Mouse (Mus musculus): ENCODE data around the gene Tcta. TPM values are rescaled to one million over a fixed set of nuclear protein-coding genes. Genes with fewer than 3 reads are reported as not detected.

Tcta gene
- total and polyA plus RNA-seq, 3 experiments: 3.4 to 7.0 TPM; not detected in 1

- peak; percentile 82 for TF ChIP-seq HCFC1 (IDR thresholded peaks at IDR 0.05; ENCODE audit: low read depth, low read length)
- peak; percentile 74 to 83 for TF ChIP-seq POLR2A (IDR thresholded peaks at IDR 0.05; ENCODE audit: control insufficient read depth in 1 of 2, insufficient read depth in 1 of 2, low read depth in 1 of 2, low read length in 2 of 2, poor library complexity in 1 of 2)
- TF ChIP-seq USF1 (IDR thresholded peaks at IDR 0.05; ENCODE audit: low read depth, low read length): peak; percentile 51; the same call in 1 of the 2 replicates
- TF ChIP-seq CTCF (IDR thresholded peaks at IDR 0.05 in 2 of 3, conservative IDR thresholded peaks at IDR 0.05 in 1 of 3; ENCODE audit: control insufficient read depth in 1 of 3, insufficient read depth in 1 of 3, low read depth in 2 of 3, low read length in 3 of 3, poor library complexity in 1 of 3, severe bottlenecking in 1 of 3): no peak
- TF ChIP-seq ETS1 (IDR thresholded peaks at IDR 0.05; ENCODE audit: low read depth, low read length): 0 out of 2 replicates have a peak, but pooled peaks have one; percentile 4
- TF ChIP-seq ELF1 (IDR thresholded peaks at IDR 0.05; ENCODE audit: low read depth, low read length): peak; percentile 78
- TF ChIP-seq EP300 (IDR thresholded peaks at IDR 0.05; ENCODE audit: low read depth in 1 of 2, low read length in 2 of 2): no peak; a peak in 1 of 4 replicates
- no peak for TF ChIP-seq MAFK (IDR thresholded peaks at IDR 0.05; ENCODE audit: borderline replicate concordance, low read depth, low read length)
- no peak for TF ChIP-seq CHD1 (IDR thresholded peaks at IDR 0.05; ENCODE audit: low read depth, low read length)
- no peak for TF ChIP-seq USF2 (IDR thresholded peaks at IDR 0.05; ENCODE audit: borderline replicate concordance in 1 of 2, insufficient read depth in 1 of 2, low read depth in 1 of 2, low read length in 2 of 2)
These were observed 41.8 kb upstream of the Tcta start, which contains the start of gene Usp4 (continued) for GRCm38 (mm10) chr9:108347540-108348289.

GRCm38 (mm10) chr9:108347024-108347423 is 41.1 kb upstream of the Tcta start:
- Histone ChIP-seq H3K36me3 (ENCODE audit: control insufficient read depth in 1 of 2, insufficient read depth in 2 of 2, low read length in 2 of 2) (peaks cover 9 to 37% of the 10 kb centered on the region in 2 experiments), H3K4me1 (ENCODE audit: control insufficient read depth in 1 of 2, insufficient read depth in 2 of 2, low read length in 2 of 2) (peaks cover 17 to 40% of the 10 kb centered on the region in 2 experiments), H3K9ac (ENCODE audit: control insufficient read depth, low read depth, low read length, poor library complexity, severe bottlenecking) (peak overlapping the region; percentile 91), H3K4me3 (ENCODE audit: control insufficient read depth in 1 of 2, insufficient read depth in 1 of 2, low read depth in 2 of 2, low read length in 2 of 2) (peak overlapping the region; percentile 94 to 95), H3K79me2 (ENCODE audit: control insufficient read depth, insufficient read depth, low read length, poor library complexity) (peaks cover 30% of the 10 kb centered on the region), H3K9me3 (replicated peaks; ENCODE audit: insufficient read depth, low read length) (no peaks in the 10 kb centered on the region), H3K27ac (ENCODE audit: control insufficient read depth, low read depth, low read length) (peak overlapping the region; percentile 92), H3K27me3 (ENCODE audit: control insufficient read depth in 1 of 2, insufficient read depth in 2 of 2, low read length in 2 of 2) (no peaks in the 10 kb centered on the region)
- no peak for TF ChIP-seq BHLHE40 (IDR thresholded peaks at IDR 0.05; ENCODE audit: borderline replicate concordance, low read depth, low read length)
- peak; percentile 25; the same call in 1 of the 2 replicates for TF ChIP-seq TCF12 (IDR thresholded peaks at IDR 0.05; ENCODE audit: low read depth, low read length)
- peak; percentile 40; the same call in 1 of the 2 replicates for TF ChIP-seq MAX (IDR thresholded peaks at IDR 0.05; ENCODE audit: low read length)
- TF ChIP-seq SIN3A (IDR thresholded peaks at IDR 0.05; ENCODE audit: low read length): peak; percentile 69
- peak; percentile 86; the same call in 1 of the 2 replicates for TF ChIP-seq CHD1 (IDR thresholded peaks at IDR 0.05; ENCODE audit: low read depth, low read length)
- TF ChIP-seq MAFK (IDR thresholded peaks at IDR 0.05; ENCODE audit: borderline replicate concordance, low read depth, low read length): no peak
- no peak for DNase-seq (ENCODE audit: low read depth, low spot score)

DNA sequence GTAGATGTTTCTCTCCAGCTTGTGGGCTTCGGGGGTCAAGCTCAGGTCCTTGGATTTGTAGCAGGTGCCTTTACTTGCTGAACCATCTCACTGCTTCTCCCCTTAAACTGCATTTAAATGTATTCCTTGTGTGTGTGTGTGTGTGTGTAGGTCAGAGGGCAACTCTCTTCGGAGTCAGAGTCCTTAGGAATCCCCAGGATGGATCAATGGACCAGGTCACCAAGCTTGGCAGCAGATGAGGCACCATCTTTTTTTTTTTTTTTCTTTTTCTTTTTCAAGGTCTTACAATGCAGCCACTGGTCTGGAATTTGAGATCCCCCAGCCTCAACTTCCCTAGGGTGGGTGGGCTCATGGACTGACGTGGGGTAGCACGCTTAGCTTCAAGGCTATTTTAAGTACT is 38.5 kb upstream of the Tcta start:
- Histone ChIP-seq H3K36me3 (ENCODE audit: control insufficient read depth in 1 of 2, insufficient read depth in 2 of 2, low read length in 2 of 2) (peaks cover 0 to 48% of the 10 kb centered on the region in 2 experiments; a peak in 2 of 4 replicates), H3K4me1 (ENCODE audit: control insufficient read depth in 1 of 2, insufficient read depth in 2 of 2, low read length in 2 of 2) (peaks cover 21 to 50% of the 10 kb centered on the region in 2 experiments), H3K4me3 (ENCODE audit: control insufficient read depth in 1 of 2, insufficient read depth in 1 of 2, low read depth in 2 of 2, low read length in 2 of 2) (no peak overlapping the region), H3K27ac (ENCODE audit: control insufficient read depth, low read depth, low read length) (peak overlapping the region; percentile 98), H3K9me3 (replicated peaks; ENCODE audit: insufficient read depth, low read length) (no peaks in the 10 kb centered on the region), H3K79me2 (ENCODE audit: control insufficient read depth, insufficient read depth, low read length, poor library complexity) (peaks cover 35% of the 10 kb centered on the region), H3K27me3 (ENCODE audit: control insufficient read depth in 1 of 2, insufficient read depth in 2 of 2, low read length in 2 of 2) (no peaks in the 10 kb centered on the region), H3K9ac (ENCODE audit: control insufficient read depth, low read depth, low read length, poor library complexity, severe bottlenecking) (peak overlapping the region; percentile 37)
- DNase-seq (ENCODE audit: low read depth, low spot score): no peak
- TF ChIP-seq ZNF384 (IDR thresholded peaks at IDR 0.05; ENCODE audit: low read depth, low read length) (peak; percentile 34; the same call in 1 of the 2 replicates), NELFE (IDR thresholded peaks at IDR 0.05; ENCODE audit: low read depth, low read length) (no peak)

All from MEL (cell line).